Mouse (Mus musculus) bone marrow macrophage, adult 2 months (primary cell): ENCODE measurements around the gene Cblb.

ENCODE experiments used
- CTCF ChIP-seq: IDR thresholded peaks from 2 replicates; pipeline ENCODE4 v1.5.1; 2012; ENCODE audit warnings: low read depth, mild to moderate bottlenecking, low read length, moderate library complexity
- POLR2A ChIP-seq: IDR thresholded peaks from 2 replicates; pipeline ENCODE4 v1.6.1; 2012; ENCODE audit warnings: mild to moderate bottlenecking, low read depth, low read length, borderline replicate concordance

GRCm38 (mm10) chr16:52186731-52187130 lies 155.7 kb downstream of the Cblb start:
- TF ChIP-seq CTCF (no peak), POLR2A (no peak)
